Mouse (Mus musculus) erythroblast, embryonic 14.5 days (primary cell): ENCODE measurements at regions not wholly inside any gene's neighbourhood (a gene's known extent, or its start where the extent isn't known, plus 50 kb on each side); places are given as distances from the start of the nearest gene placed in this dataset.

ENCODE experiments used
- H3K27me3 ChIP-seq: 2 replicates; pipeline ENCODE4 v1.6.1; 2012; ENCODE audit warnings: inconsistent platforms; ENCODE audit not compliant: control insufficient read depth
- H3K36me3 ChIP-seq: 2 replicates; pipeline ENCODE4 v1.6.1; 2012; ENCODE audit warnings: mild to moderate bottlenecking, inconsistent platforms; ENCODE audit not compliant: control insufficient read depth
- H3K4me1 ChIP-seq: 2 replicates; pipeline ENCODE4 v1.6.1; 2012; ENCODE audit warnings: inconsistent platforms; ENCODE audit not compliant: control insufficient read depth
- H3K4me3 ChIP-seq: replicated peaks from 2 replicates; pipeline ENCODE3; 2012; ENCODE audit warnings: moderate library complexity, mild to moderate bottlenecking, inconsistent platforms
- H3K9me3 ChIP-seq: 2 replicates; pipeline ENCODE4 v1.6.1; 2012; ENCODE audit warnings: low read length, inconsistent platforms, mixed read lengths; ENCODE audit not compliant: control insufficient read depth
- GATA1 ChIP-seq: IDR thresholded peaks from 2 replicates; pipeline ENCODE4 v1.6.1; 2012; ENCODE audit warnings: low read length, inconsistent platforms, mixed read lengths
- TAL1 ChIP-seq: IDR thresholded peaks from 3 replicates; pipeline ENCODE4 v1.6.1; 2012; ENCODE audit warnings: low read length, inconsistent platforms, mixed read lengths

- TF ChIP-seq GATA1 (no peak), TAL1 (no peak)
- Histone ChIP-seq H3K4me1 (no peaks in the 10 kb centered on the region), H3K4me3 (no peak overlapping the region), H3K9me3 (peaks cover 69% of the 10 kb centered on the region), H3K27me3 (no peaks in the 10 kb centered on the region), H3K36me3 (no peaks in the 10 kb centered on the region)
Measured at GRCm38 (mm10) chr2:178967584-178968365, 474.5 kb upstream of the Cdh4 start.

GRCm38 (mm10) chr2:178969732-178970131, 472.5 kb upstream of the Cdh4 start:
- Histone ChIP-seq H3K9me3 (peaks cover 62% of the 10 kb centered on the region), H3K27me3 (no peaks in the 10 kb centered on the region), H3K4me1 (no peaks in the 10 kb centered on the region), H3K4me3 (no peak overlapping the region), H3K36me3 (no peaks in the 10 kb centered on the region)
- no peak for TF ChIP-seq TAL1
- TF ChIP-seq GATA1, result no peak

- Histone ChIP-seq H3K4me1 (no peaks in the 10 kb centered on the region), H3K36me3 (no peaks in the 10 kb centered on the region), H3K4me3 (no peak overlapping the region), H3K9me3 (peaks cover 56% of the 10 kb centered on the region), H3K27me3 (no peaks in the 10 kb centered on the region)
- TF ChIP-seq TAL1, result no peak
- no peak for TF ChIP-seq GATA1
Measured at GRCm38 (mm10) chr2:178975366-178975765, 466.9 kb upstream of the Cdh4 start.

GRCm38 (mm10) chr2:178976046-178976445, 466.2 kb upstream of the Cdh4 start:
- TF ChIP-seq TAL1, result no peak
- TF ChIP-seq GATA1, result no peak

GRCm38 (mm10) chr2:178976495-178976894, 465.7 kb upstream of the Cdh4 start:
- Histone ChIP-seq H3K27me3 (no peaks in the 10 kb centered on the region), H3K4me1 (no peaks in the 10 kb centered on the region), H3K36me3 (no peaks in the 10 kb centered on the region), H3K9me3 (peaks cover 50% of the 10 kb centered on the region), H3K4me3 (no peak overlapping the region)
- no peak for TF ChIP-seq TAL1
- TF ChIP-seq GATA1, result no peak

More at GRCm38 (mm10) chr2:178976046-178976445, 466.2 kb upstream of the Cdh4 start:
- Histone ChIP-seq H3K9me3 (peaks cover 52% of the 10 kb centered on the region), H3K27me3 (no peaks in the 10 kb centered on the region), H3K36me3 (no peaks in the 10 kb centered on the region), H3K4me1 (no peaks in the 10 kb centered on the region), H3K4me3 (no peak overlapping the region)

GRCm38 (mm10) chr2:178979451-178979850, 462.8 kb upstream of the Cdh4 start:
- Histone ChIP-seq H3K4me1 (no peaks in the 10 kb centered on the region), H3K36me3 (no peaks in the 10 kb centered on the region), H3K4me3 (no peak overlapping the region), H3K27me3 (no peaks in the 10 kb centered on the region), H3K9me3 (peaks cover 44% of the 10 kb centered on the region)
- no peak for TF ChIP-seq TAL1
- no peak for TF ChIP-seq GATA1

- H3K36me3 ChIP-seq, result no peaks in the 10 kb centered on the region
Measured at GRCm38 (mm10) chr2:178981736-178982502, 460.3 kb upstream of the Cdh4 start.

GRCm38 (mm10) chr2:178983801-178984200, 458.4 kb upstream of the Cdh4 start:
- TF ChIP-seq TAL1 (no peak), GATA1 (no peak)
- H3K36me3 ChIP-seq, result no peaks in the 10 kb centered on the region
- no peak overlapping the region for H3K4me3 ChIP-seq
- H3K4me1 ChIP-seq, result no peaks in the 10 kb centered on the region
- H3K27me3 ChIP-seq, result no peaks in the 10 kb centered on the region
- peaks cover 17% of the 10 kb centered on the region for H3K9me3 ChIP-seq

More at GRCm38 (mm10) chr2:178981736-178982502, 460.3 kb upstream of the Cdh4 start:
- H3K4me3 ChIP-seq, result no peak overlapping the region
- no peaks in the 10 kb centered on the region for H3K4me1 ChIP-seq
- TF ChIP-seq GATA1 (no peak), TAL1 (no peak)
- H3K9me3 ChIP-seq, result peaks cover 29% of the 10 kb centered on the region
- H3K27me3 ChIP-seq, result no peaks in the 10 kb centered on the region

GRCm38 (mm10) chr2:178987935-178988334, 454.3 kb upstream of the Cdh4 start:
- no peaks in the 10 kb centered on the region for H3K36me3 ChIP-seq
- TF ChIP-seq TAL1, result no peak
- no peak for TF ChIP-seq GATA1
- H3K4me3 ChIP-seq, result no peak overlapping the region
- H3K27me3 ChIP-seq, result no peaks in the 10 kb centered on the region
- peaks cover 8% of the 10 kb centered on the region for H3K9me3 ChIP-seq
- H3K4me1 ChIP-seq, result no peaks in the 10 kb centered on the region
